Mouse (Mus musculus) embryo, embryonic 10 days (tissue): ENCODE results near the gene Stra6.

Experiments used
- DNase-seq: peaks from one replicate; pipeline ENCODE4 v3.0.0-alpha.2; 2015; ENCODE audit warnings: low spot score

Gene Stra6

DNA sequence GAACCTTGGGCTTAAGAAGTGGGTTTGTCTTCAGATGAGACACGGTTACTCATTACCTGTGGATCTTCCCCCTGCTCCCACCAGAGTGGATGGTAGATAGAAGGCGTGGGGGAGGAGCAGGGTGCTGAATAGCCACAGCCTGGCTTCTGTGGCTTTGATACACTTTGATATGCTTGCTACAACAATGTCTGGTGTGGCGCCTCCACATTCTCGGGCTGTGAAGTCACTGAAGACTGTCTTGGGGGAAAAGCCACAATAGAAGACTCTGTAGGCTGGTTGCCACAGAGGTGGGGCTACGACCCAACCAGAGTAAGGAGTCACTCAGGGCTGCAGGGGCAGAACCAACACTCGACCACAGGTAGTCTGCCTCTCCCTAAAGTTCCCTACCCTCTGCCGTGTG lies 68.1 kb downstream of the Stra6 start:
- no peak for DNase-seq

GRCm38 (mm10) chr9:58133893-58134884 lies 70.6 kb downstream of the Stra6 start:
- DNase-seq: peak; percentile 70

GRCm38 (mm10) chr9:58134906-58135305 lies 71.3 kb downstream of the Stra6 start:
- peak; percentile 69 for DNase-seq

- DNase-seq: peak; percentile 30
Measured at GRCm38 (mm10) chr9:58135921-58136321, 72.3 kb downstream of the Stra6 start.

GRCm38 (mm10) chr9:58139947-58140346 lies 76.4 kb downstream of the Stra6 start:
- DNase-seq: peak; percentile 42

- DNase-seq: peak; percentile 71
Measured at GRCm38 (mm10) chr9:58143419-58143818, 79.8 kb downstream of the Stra6 start.

DNA sequence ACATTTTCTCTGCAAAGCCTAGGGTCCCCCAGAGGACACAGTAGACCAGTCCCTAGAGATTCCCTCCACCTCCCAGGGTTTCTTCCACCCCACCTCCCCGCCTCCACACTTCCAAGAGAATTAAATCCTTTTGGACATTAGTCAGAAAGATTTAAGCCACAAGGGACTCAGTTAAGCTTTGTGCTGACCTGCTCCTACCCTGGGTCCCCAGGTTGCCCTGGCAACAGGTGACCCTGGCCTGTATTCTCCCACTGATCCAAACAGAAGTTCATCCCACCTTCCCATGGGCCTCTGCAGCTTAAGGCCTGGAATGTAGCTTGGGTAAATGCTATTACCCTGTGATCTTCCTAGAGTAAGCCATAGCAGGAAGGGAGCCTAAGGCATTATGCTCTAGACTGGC lies 81.1 kb downstream of the Stra6 start:
- peak; percentile 62 for DNase-seq

DNA sequence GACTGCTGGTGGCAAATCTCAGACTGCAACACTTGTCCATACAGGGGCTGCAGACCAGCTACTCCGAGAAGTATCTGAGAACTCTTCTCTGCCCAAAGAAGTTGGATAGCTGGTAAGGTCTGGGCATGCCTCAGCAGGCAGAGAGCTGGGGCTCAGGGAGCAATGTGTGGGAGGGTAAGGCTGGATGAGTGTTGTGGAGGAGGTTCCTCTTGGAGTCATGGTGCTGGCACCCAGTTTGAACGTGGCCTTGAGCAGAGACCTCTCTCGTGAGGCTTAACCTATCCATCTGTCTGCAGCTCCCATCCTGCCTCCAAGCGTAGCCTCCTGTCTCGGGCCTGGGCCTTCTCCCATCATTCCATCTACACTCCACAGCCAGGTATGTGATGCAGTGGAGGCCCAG lies 81.8 kb downstream of the Stra6 start:
- no peak for DNase-seq

GRCm38 (mm10) chr9:58148806-58149205 lies 85.2 kb downstream of the Stra6 start:
- no peak for DNase-seq

GRCm38 (mm10) chr9:58150733-58151361 lies 87.3 kb downstream of the Stra6 start:
- no peak for DNase-seq

- no peak for DNase-seq
Measured at GRCm38 (mm10) chr9:58153095-58153494, 89.5 kb downstream of the Stra6 start.

- DNase-seq: no peak
Measured at GRCm38 (mm10) chr9:58155366-58155765, 91.8 kb downstream of the Stra6 start.

DNA sequence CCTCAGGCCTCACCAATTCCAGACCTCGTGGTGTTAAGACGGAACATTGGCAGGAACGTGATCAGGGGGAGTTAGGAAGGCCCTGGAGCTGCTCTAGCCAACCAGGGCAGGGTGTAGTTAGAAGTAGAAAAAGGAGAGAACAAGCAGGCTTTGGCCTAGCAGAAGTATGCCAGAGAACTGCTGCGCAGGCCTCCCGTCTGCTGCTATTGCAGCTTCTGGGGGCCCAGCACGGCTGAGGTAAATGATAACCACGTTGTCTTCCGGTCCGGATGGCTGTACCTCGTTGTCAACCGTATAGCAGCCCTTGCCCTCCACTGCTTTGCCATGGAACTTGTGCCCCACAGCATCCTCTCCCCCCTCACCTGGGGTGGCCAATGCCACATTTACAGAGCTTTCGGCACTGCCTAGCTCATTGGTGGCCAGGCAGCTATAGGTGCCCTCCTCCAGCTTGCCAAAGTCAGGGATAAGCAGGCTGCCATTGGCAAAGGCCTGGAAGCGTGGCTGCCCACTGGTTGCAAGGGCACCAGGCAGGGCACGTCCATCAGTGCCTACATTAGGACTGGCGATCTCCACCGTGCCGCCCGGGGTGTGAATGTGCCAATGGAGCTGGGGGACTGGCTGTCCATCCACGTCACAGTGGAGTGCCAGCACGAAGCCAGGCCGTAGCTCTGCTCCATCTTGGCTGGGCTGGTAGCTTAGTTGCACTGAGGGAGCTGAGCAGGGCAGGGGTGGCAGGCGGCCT lies 93.4 kb downstream of the Stra6 start:
- no peak for DNase-seq

DNA sequence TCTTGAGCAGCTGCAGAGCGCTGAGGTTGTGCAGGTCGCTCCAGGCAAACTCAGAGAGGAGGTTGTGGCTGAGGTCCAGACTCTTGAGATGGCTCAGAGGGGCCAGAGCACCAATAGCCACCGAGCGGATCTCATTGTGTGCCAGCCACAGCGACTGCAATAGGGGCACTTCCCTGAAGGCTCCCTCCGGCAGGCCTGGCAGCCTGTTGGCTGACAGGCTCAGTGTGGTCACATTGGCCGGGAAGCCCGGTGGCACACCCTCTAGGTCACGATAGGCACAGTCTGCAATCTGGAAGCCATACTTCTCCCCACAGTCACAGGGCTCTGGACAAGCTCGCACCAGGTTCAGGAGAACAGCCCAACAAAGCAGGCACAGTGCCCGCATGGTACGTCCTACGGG lies 94.2 kb downstream of the Stra6 start:
- DNase-seq: no peak

DNA sequence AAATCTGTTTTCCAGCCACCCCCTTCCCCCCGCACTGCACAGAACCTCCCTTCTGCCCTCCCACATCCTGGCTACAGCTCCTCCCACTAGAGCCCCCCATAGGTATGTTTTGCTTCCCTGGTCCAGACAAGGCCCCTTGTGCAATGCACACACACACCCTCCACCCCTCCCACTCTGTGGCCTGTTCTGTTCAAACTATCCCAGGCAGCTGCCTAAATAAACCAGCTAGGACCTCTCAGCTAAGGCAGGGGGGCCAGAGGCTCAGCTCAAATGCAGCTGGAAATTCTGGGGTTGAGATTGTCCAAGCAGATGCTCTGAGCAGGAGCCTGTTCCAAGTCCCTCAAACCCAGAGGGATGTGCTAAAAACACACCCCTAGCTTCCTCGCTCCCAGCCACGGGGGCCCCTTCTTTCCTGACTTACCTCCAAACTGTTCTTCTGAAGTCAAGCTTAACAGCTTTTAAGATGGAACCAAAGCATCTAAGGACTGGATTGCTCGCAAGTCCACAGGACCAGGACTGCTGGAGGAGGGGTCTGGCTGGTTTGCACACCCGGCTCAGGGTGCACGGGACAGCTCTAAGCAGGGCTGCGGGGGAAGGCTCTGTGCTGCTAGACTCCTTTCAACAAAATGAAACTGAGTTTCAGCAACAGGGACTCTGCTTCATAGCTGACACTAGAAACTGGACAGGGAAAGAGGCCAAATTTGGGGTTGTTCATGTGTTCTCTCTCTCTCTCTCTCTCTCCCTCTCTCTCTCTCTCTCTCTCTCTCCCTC lies 95.1 kb downstream of the Stra6 start:
- DNase-seq: peak; percentile 60

- no peak for DNase-seq
Measured at GRCm38 (mm10) chr9:58159855-58160254, 96.3 kb downstream of the Stra6 start.

- DNase-seq: no peak
Measured at GRCm38 (mm10) chr9:58160315-58160714, 96.7 kb downstream of the Stra6 start.

DNA sequence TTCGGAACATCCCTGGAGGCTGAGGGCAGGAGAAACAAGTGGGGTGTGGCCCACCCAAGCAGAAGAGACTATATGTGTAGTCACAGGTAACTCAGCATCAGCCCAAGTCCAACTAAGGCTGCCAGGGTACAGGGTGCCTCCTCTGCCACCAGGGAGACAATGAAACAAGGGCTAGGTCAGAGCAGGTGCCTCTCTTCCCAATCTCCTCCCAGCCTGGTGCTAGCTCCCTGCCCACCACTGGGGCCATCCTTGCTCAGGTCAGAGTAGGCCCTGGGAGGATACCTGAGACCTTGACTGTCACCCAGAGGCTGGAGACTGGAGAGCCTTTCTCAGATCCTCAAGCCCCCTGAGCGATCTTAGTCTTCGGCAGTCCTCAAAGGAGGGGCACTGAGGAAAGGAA lies 98.6 kb downstream of the Stra6 start:
- DNase-seq: no peak

GRCm38 (mm10) chr9:58163146-58163545 lies 99.6 kb downstream of the Stra6 start:
- no peak for DNase-seq

DNA sequence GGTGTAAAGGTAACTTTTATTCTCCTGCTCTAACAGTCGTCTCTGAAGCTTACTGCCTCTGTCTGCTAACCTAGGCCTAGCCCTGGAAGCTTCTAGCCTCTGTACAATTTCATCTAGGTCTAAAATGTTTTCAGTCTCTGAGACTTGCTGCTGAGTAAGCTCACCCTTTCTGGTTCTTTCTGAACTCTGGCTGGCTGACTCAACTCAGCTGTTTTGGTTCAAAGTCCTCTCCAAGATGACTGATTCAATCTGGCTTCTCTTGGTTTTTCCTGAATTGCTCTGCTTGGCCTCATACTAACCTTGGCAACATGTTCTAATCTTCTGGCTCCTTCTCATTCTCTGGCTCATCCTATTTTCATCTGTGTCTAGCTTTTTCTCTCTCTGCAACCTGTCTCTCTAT lies 102.2 kb downstream of the Stra6 start:
- DNase-seq: no peak

GRCm38 (mm10) chr9:58168880-58169279 lies 105.3 kb downstream of the Stra6 start:
- no peak for DNase-seq

GRCm38 (mm10) chr9:58169426-58169825 lies 105.8 kb downstream of the Stra6 start:
- no peak for DNase-seq
